Mouse (Mus musculus) stomach, embryonic 16.5 days (tissue): ENCODE measurements around the gene Hmmr. TPM values are rescaled to one million over a fixed set of nuclear protein-coding genes. Genes with fewer than 3 reads are reported as not detected.

Source experiments
- ATAC-seq: fragments of 200-750 bp; cut with Nextera tagmentation; 2 replicates; pipeline ENCODE4 v1.8.0; 2017; ENCODE audit warnings: moderate number of reproducible peaks, moderate TSS enrichment; ENCODE audit not compliant: insufficient read depth, low FRiP score
- H3K27ac ChIP-seq: fragments of 300-500 bp; sonication (generic); 2 replicates; pipeline ENCODE4 v1.5.1; 2014; ENCODE audit warnings: low read length
- H3K27me3 ChIP-seq: fragments of 300-500 bp; sonication (generic); 2 replicates; pipeline ENCODE4 v1.6.1; 2014; ENCODE audit warnings: low read length, control low read depth, mixed read lengths; ENCODE audit not compliant: control insufficient read depth, insufficient read depth
- H3K36me3 ChIP-seq: fragments of 300-500 bp; sonication (generic); 2 replicates; pipeline ENCODE4 v1.6.1; 2014; ENCODE audit warnings: low read length; ENCODE audit not compliant: control insufficient read depth, insufficient read depth
- H3K4me1 ChIP-seq: fragments of 300-500 bp; sonication (generic); 2 replicates; pipeline ENCODE4 v1.6.1; 2014; ENCODE audit warnings: low read length, control low read depth, mixed read lengths; ENCODE audit not compliant: control insufficient read depth, insufficient read depth
- H3K4me2 ChIP-seq: fragments of 300-500 bp; sonication (generic); 2 replicates; pipeline ENCODE4 v1.6.1; 2014; ENCODE audit warnings: low read depth, low read length, mixed read lengths
- H3K4me3 ChIP-seq: fragments of 300-500 bp; sonication (generic); replicated peaks from 2 replicates; pipeline ENCODE4 v1.5.1; 2014; ENCODE audit warnings: mild to moderate bottlenecking, low read length
- H3K9ac ChIP-seq: fragments of 300-500 bp; sonication (generic); 2 replicates; pipeline ENCODE4 v1.6.1; 2014; ENCODE audit warnings: low read length
- H3K9me3 ChIP-seq: fragments of 300-500 bp; sonication (generic); replicated peaks from 2 replicates; pipeline ENCODE4 v1.6.1; 2016; ENCODE audit warnings: low read length, control low read depth; ENCODE audit not compliant: control insufficient read depth
- WGBS: fragments of 180-500 bp; shearing (Covaris S2); extraction: QIAGEN DNeasy Blood & Tissue Kit; methylation state at CpG from one replicate; pipeline ENCODE4 v1.1.7; 2014; 5-methylcytosine and 5-hydroxymethylcytosine counted together
- polyA plus RNA-seq: library from polyadenylated mRNA; unstranded; fragments of >200 nt; fragmentation: Nextera tagmentation; extraction: Ambion mirVana; gene quantifications from 2 replicates; pipeline ENCODE4 v1.2.1, GENCODE M21; 2015

Gene Hmmr
- polyA plus RNA-seq: 38.4 and 41.1 TPM in 2 replicates

- peak within 1 kb of the TSS; percentile 88 for H3K4me2 ChIP-seq
- peak within 1 kb of the TSS; percentile 71 for H3K4me3 ChIP-seq
- WGBS: under 1% methylated on average over 52 of the region's 52 CpGs
- peak within 1 kb of the TSS; percentile 69 for H3K27ac ChIP-seq
- peaks cover 17% of the 10 kb centered on the region for H3K4me1 ChIP-seq
- H3K36me3 ChIP-seq: peaks cover 9% of the 10 kb centered on the region
- peak within 1 kb of the TSS; percentile 91 for H3K9ac ChIP-seq
- H3K27me3 ChIP-seq: no peaks in the 10 kb centered on the region
- no peaks in the 10 kb centered on the region for H3K9me3 ChIP-seq
- ATAC-seq: peak; percentile 99
These were observed at the start of gene Hmmr, which contains the start of gene Nudcd2 for GRCm38 (mm10) chr11:40733339-40734174. TSS of gene Hmmr (minus strand) at chr11:40733422. TSS of gene Nudcd2 (plus strand) at chr11:40733667.

- H3K9ac ChIP-seq: no peak overlapping the region
- H3K9me3 ChIP-seq: no peaks in the 10 kb centered on the region
- H3K36me3 ChIP-seq: no peaks in the 10 kb centered on the region
- H3K4me3 ChIP-seq: no peak overlapping the region
- H3K4me2 ChIP-seq: no peak overlapping the region
- H3K27ac ChIP-seq: no peak overlapping the region
- WGBS: 69% methylated on average over 2 of the region's 2 CpGs
- H3K27me3 ChIP-seq: no peaks in the 10 kb centered on the region
- no peak for ATAC-seq
- no peaks in the 10 kb centered on the region for H3K4me1 ChIP-seq
These were observed 48.6 kb upstream of the Hmmr start for GRCm38 (mm10) chr11:40781857-40782256.

DNA sequence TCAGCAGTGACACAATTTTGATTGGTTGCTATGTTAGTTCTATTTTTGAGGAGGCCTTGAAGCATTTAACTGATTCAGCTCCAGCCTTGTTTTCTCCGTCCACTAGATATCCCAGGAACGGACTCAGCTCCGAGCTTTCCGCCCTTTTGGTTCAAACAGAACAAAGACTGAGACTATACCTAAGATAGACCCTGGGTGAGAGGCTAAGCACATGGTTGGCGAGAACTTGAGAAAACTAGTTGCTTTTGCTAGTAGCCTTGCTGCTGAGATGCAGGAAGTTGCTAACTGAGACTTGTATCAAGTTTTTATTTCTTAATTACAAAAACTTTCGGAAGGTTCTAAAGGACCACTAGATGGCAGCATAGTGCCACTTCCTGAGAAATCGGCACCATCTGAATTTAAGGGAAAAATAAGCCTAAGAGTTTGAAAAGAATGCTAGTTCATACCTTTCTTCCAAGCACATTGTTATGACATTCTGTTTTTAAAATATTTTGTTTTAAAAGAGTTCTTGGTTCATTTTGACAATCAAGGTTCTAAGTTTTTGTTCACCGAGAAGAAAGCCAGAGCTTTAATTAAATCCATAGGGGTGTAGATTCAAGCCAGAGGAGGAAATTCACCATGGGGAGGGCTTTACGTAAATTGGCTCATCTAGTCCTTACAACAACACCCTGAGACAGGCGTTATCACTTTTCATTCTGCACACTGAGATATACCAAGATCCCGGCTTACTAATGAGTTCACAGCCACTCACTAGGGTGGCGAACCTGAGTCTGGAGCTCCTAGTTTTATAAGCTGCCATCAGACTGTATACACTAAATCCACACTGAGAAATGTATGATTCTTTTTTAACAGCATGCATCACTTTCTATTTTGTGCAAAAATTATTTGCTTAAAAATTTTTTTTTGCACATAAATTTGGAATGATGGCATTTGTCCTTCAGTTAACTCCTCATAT lies 42.4 kb upstream of the Hmmr start:
- Histone ChIP-seq H3K9ac (peak overlapping the region; percentile 41; the same call in 1 of the 2 replicates), H3K9me3 (no peaks in the 10 kb centered on the region), H3K4me2 (peak overlapping the region; percentile 26; the same call in 1 of the 2 replicates), H3K4me3 (no peak overlapping the region), H3K27me3 (no peaks in the 10 kb centered on the region), H3K27ac (no peak overlapping the region), H3K36me3 (no peaks in the 10 kb centered on the region), H3K4me1 (no peaks in the 10 kb centered on the region)
- ATAC-seq: no peak
- 43% methylated on average over 12 of the region's 12 CpGs for WGBS

DNA sequence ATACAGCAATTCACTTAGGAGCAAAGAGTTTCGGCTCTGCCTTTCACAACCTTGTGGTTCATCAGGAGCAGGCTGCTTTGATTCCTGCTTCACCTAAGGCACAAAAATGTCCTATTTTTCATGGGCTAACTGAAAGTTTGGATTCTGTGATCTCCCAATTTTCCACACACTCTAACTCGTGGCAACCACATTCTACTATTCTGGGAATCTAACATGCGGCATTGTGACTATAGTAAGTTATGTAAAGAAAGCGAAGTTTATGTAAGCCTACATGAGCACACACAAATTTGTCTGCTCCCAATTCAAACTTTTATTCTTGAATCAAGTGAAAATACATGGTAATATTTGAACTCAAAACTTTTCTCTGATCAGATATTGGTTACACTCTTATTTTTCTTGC lies 31.5 kb upstream of the Hmmr start:
- Histone ChIP-seq H3K27me3 (no peaks in the 10 kb centered on the region), H3K4me1 (no peaks in the 10 kb centered on the region), H3K4me2 (no peak overlapping the region), H3K9me3 (no peaks in the 10 kb centered on the region), H3K36me3 (no peaks in the 10 kb centered on the region), H3K27ac (no peak overlapping the region), H3K4me3 (no peak overlapping the region), H3K9ac (no peak overlapping the region)
- 77% methylated on average over 4 of the region's 4 CpGs for WGBS
- ATAC-seq: no peak

DNA sequence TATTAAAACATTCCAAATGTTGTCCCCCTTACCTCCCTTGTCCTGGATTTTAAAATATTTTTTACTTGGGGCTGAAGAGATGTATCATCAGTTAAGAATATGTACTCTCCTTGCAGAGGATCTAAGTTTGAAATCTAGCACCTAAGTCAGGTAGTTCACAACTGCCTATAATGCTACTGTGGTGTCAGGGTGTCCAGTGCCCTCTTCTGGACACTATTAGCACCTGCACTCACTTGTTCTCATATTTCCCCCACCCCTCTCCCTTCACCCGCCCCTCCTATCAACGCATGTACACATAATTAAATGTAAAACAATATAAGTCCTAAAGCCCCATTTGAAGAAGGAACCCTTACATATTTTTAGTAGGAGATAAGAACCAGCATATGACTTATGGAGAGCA lies 30.2 kb upstream of the Hmmr start:
- Histone ChIP-seq H3K9ac (no peak overlapping the region), H3K4me2 (no peak overlapping the region), H3K4me1 (no peaks in the 10 kb centered on the region), H3K4me3 (no peak overlapping the region), H3K36me3 (no peaks in the 10 kb centered on the region), H3K27me3 (no peaks in the 10 kb centered on the region), H3K27ac (no peak overlapping the region), H3K9me3 (no peaks in the 10 kb centered on the region)
- no peak for ATAC-seq
- WGBS: 28% methylated on average over 2 of the region's 2 CpGs

- H3K9ac ChIP-seq: no peak overlapping the region
- H3K4me1 ChIP-seq: peaks cover 3% of the 10 kb centered on the region
- no peaks in the 10 kb centered on the region for H3K27me3 ChIP-seq
- H3K9me3 ChIP-seq: no peaks in the 10 kb centered on the region
- H3K27ac ChIP-seq: no peak overlapping the region
- no peak overlapping the region for H3K4me2 ChIP-seq
- WGBS: 85% methylated on average over 8 of the region's 8 CpGs
- no peaks in the 10 kb centered on the region for H3K36me3 ChIP-seq
- no peak for ATAC-seq
- no peak overlapping the region for H3K4me3 ChIP-seq
These were observed 26.7 kb upstream of the Hmmr start for GRCm38 (mm10) chr11:40759896-40760295.

GRCm38 (mm10) chr11:40755968-40756367 lies 22.7 kb upstream of the Hmmr start:
- Histone ChIP-seq H3K4me3 (no peak overlapping the region), H3K4me1 (peaks cover 3% of the 10 kb centered on the region), H3K27me3 (no peaks in the 10 kb centered on the region), H3K4me2 (peak overlapping the region; percentile 84; the same call in 1 of the 2 replicates), H3K36me3 (no peaks in the 10 kb centered on the region; the same call in 1 of the 2 replicates), H3K9me3 (no peaks in the 10 kb centered on the region), H3K9ac (no peak overlapping the region), H3K27ac (no peak overlapping the region)
- 82% methylated on average over 8 of the region's 8 CpGs for WGBS
- no peak for ATAC-seq

GRCm38 (mm10) chr11:40755109-40755627 lies 21.9 kb upstream of the Hmmr start, which contains the start of gene Ccng1:
TSS of gene Ccng1 (minus strand) at chr11:40755311.
- peak within 1 kb of the TSS; percentile 84 for H3K4me2 ChIP-seq
- no peaks in the 10 kb centered on the region; the same call in 1 of the 2 replicates for H3K36me3 ChIP-seq
- H3K9me3 ChIP-seq: no peaks in the 10 kb centered on the region
- H3K27me3 ChIP-seq: no peaks in the 10 kb centered on the region
- H3K9ac ChIP-seq: peak within 1 kb of the TSS; percentile 92
- ATAC-seq: peak; percentile 99
- WGBS: under 1% methylated on average over 25 of the region's 25 CpGs
- peaks cover 3% of the 10 kb centered on the region for H3K4me1 ChIP-seq
- peak within 1 kb of the TSS; percentile 93 for H3K4me3 ChIP-seq
- H3K27ac ChIP-seq: peak within 1 kb of the TSS; percentile 82
